Mouse (Mus musculus): ENCODE data around the gene Gm10376. TPM values are rescaled to one million over a fixed set of nuclear protein-coding genes. Genes with fewer than 3 reads are reported as not detected.
"Not testable (repeated sequence)": the region's sequence is repeated elsewhere in the genome, so short reads cannot be mapped to it uniquely, and the experiment has no call there.

Gene Gm10376
- polyA plus RNA-seq (2011; ENCODE audit: insufficient read length, low read depth, missing spikeins): not detected in 2 replicates

GRCm38 (mm10) chr14:43015528-43015927, at the start of gene Gm10376:
Gene Gm10376, minus strand, starts transcription at chr14:43015628.
- not testable (repeated sequence) for H3K27ac ChIP-seq (ENCODE audit: insufficient read depth, low read length); H3K4me1 ChIP-seq (ENCODE audit: control insufficient read depth, insufficient read depth, low read length); H3K4me3 ChIP-seq (ENCODE audit: insufficient read depth, low read length)

DNA sequence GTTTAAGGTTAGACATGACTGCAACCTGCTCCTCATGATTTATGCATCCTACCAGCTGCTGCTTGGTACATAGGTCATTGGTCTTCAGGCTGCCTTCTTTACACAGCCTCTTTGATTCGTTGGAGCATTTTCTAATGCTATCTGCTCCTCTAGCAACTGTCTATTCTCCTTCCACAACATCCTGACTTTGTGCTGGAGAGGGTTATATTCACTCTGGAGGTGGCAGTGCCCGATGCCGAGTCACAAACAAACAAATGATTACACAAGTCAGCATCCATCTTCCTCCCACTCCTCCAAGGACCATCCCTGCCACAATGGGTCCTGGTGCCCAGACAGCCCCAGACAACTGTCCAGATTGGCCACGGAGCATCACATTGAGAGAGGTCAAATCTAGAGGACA, 44.8 kb upstream of the Gm10376 start:
- H3K4me3 ChIP-seq (ENCODE audit: insufficient read depth, low read length); H3K27ac ChIP-seq (ENCODE audit: insufficient read depth, low read length); H3K4me1 ChIP-seq (ENCODE audit: control insufficient read depth, insufficient read depth, low read length): not testable (repeated sequence)

- not testable (repeated sequence) for H3K27ac ChIP-seq (ENCODE audit: insufficient read depth, low read length)
Measured at GRCm38 (mm10) chr14:43058063-43058462, 42.6 kb upstream of the Gm10376 start.

DNA sequence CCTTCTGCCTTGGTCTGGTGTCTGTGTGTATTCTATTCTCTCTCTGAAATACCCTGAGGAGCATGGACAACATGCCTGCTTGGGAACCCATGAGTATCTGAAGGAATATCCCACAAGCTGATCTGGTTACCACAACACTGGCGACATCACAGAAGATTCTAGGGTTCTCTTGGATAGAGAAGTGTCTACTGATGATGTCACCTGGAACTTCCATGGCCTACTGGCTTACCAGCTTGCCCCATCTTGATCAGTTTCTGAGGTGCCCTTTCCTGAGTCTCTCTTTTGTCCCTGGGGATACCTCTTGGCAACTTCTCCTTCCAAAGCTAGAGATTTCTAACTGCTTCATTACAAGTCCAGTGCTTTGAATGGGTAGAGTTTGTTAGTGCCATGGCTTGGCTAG, 21.9 kb downstream of the Gm10376 start, which contains the start of gene Gm8082:
Gene Gm8082 (minus strand): TSS at position 101 of the 400 bp plus-strand sequence.
- not testable (repeated sequence) for H3K4me3 ChIP-seq (ENCODE audit: insufficient read depth, low read length); H3K27ac ChIP-seq (ENCODE audit: insufficient read depth, low read length); H3K4me1 ChIP-seq (ENCODE audit: control insufficient read depth, insufficient read depth, low read length)

More at GRCm38 (mm10) chr14:43058063-43058462, 42.6 kb upstream of the Gm10376 start:
- not testable (repeated sequence) for H3K4me1 ChIP-seq (ENCODE audit: control insufficient read depth, insufficient read depth, low read length); H3K4me3 ChIP-seq (ENCODE audit: insufficient read depth, low read length)

Other genes starting within 250 kb of the Gm10376 start
- gene Gm3015, start 246.8 kb downstream of the Gm10376 start, polyA plus RNA-seq (2011; ENCODE audit: insufficient read length, low read depth, missing spikeins): not detected in 2 replicates
- gene Gm10377, start 217.6 kb downstream of the Gm10376 start, polyA plus RNA-seq (2011; ENCODE audit: insufficient read length, low read depth, missing spikeins): not detected in 2 replicates
- gene Gm21977, start 162.2 kb downstream of the Gm10376 start, polyA plus RNA-seq (2011; ENCODE audit: insufficient read length, low read depth, missing spikeins): not detected in 2 replicates
- gene Gm8082, start 22.0 kb downstream of the Gm10376 start, polyA plus RNA-seq (2011; ENCODE audit: insufficient read length, low read depth, missing spikeins): not detected in 2 replicates
- gene Gm8094, start 61.0 kb upstream of the Gm10376 start, polyA plus RNA-seq (2011; ENCODE audit: insufficient read length, low read depth, missing spikeins): not detected in 2 replicates
- gene Gm8104, start 85.0 kb upstream of the Gm10376 start, polyA plus RNA-seq (2011; ENCODE audit: insufficient read length, low read depth, missing spikeins): not detected in 2 replicates
- not detected in 2 replicates for gene Gm7233, start 164.2 kb upstream of the Gm10376 start, polyA plus RNA-seq (2011; ENCODE audit: insufficient read length, low read depth, missing spikeins)
- not detected in 2 replicates for gene Gm8122, start 219.7 kb upstream of the Gm10376 start, polyA plus RNA-seq (2011; ENCODE audit: insufficient read length, low read depth, missing spikeins)
- not detected in 2 replicates for gene Gm8126, start 243.0 kb upstream of the Gm10376 start, polyA plus RNA-seq (2011; ENCODE audit: insufficient read length, low read depth, missing spikeins)